ENCODE assay signal across 9 mouse cellular contexts in genomic region chr19:44907851-44908690, GRCm38 (mm10). TPM values are rescaled to one million over a fixed set of nuclear protein-coding genes. Genes with fewer than 3 reads are reported as not detected.
A peak's percentile ranks its signal among the peaks of the same experiment; 100 is the strongest.
DNase-seq lines count a peak whose midpoint lies in the region; ATAC-seq and TF ChIP-seq lines count a peak whose summit lies in the region.
"Had no signal": no experiment of that assay in that cellular context is flagged by ENCODE, and none has a peak within 500 bp of the region (broad histone marks: within the 10 kb centered on the region; RNA-seq: fewer than 3 reads in every experiment).

No protein-coding gene starts in this region.

- H3K36me3 ChIP-seq in testis, adult 2 months (ENCODE audit: control insufficient read depth, insufficient read depth, low read length) = no peaks in the 10 kb centered on the region
- H3K36me3 ChIP-seq in liver, adult 2 months (ENCODE audit: control insufficient read depth, insufficient read depth, low read length) = no peaks in the 10 kb centered on the region
- H3K36me3 ChIP-seq: liver, embryonic 15.5 days had no signal

- H3K9ac ChIP-seq in liver, adult 2 months (ENCODE audit: low read depth, low read length) = no peak overlapping the region
- H3K9ac ChIP-seq: liver, embryonic 15.5 days had no signal

- no peaks in the 10 kb centered on the region for H3K27me3 ChIP-seq in testis, adult 2 months (ENCODE audit: control insufficient read depth, insufficient read depth, low read length)
- H3K27me3 ChIP-seq in liver, adult 2 months (ENCODE audit: control insufficient read depth, insufficient read depth, low read length) = no peaks in the 10 kb centered on the region

- no peak for TF ChIP-seq CTCF in testis, adult 2 months (IDR thresholded peaks at IDR 0.05; ENCODE audit: control insufficient read depth, insufficient read depth, insufficient replicate concordance, low read depth, low read length)
- peak; percentile 11; the same call in 1 of the 2 replicates for TF ChIP-seq CTCF in liver, adult 2 months (IDR thresholded peaks at IDR 0.05; ENCODE audit: low read depth, low read length)

- intact Hi-C loops in heart, postnatal 14 days (cut with DNase I) = no loop called here

- H3K79me2 ChIP-seq in liver, adult 2 months (ENCODE audit: control insufficient read depth, insufficient read depth, low read length) = no peaks in the 10 kb centered on the region

- no peak for TF ChIP-seq POLR2A in testis, adult 2 months (IDR thresholded peaks at IDR 0.05; ENCODE audit: control insufficient read depth, low read depth, low read length)
- TF ChIP-seq POLR2A in liver, adult 2 months (IDR thresholded peaks at IDR 0.05; ENCODE audit: extremely low read depth, insufficient read depth, low read length) = no peak

- WGBS in liver, adult 2 months = 65% methylated on average over 15 of the region's 15 CpGs

- H3K4me3 ChIP-seq in testis, adult 2 months (ENCODE audit: control insufficient read depth, low read depth, low read length) = peak overlapping the region; percentile 20
- no peak overlapping the region for H3K4me3 ChIP-seq in liver, adult 2 months (ENCODE audit: insufficient read depth, low read depth, low read length)
- H3K4me3 ChIP-seq: liver, embryonic 15.5 days had no signal

- peak; percentile 71 for DNase-seq in embryo, embryonic 10 days (ENCODE audit: low spot score)
- DNase-seq in embryo, embryonic 9.5 days (ENCODE audit: extremely low spot score) = no peak
- no peak for DNase-seq in testis, postnatal 10 days (ENCODE audit: low spot score)
- DNase-seq in heart, postnatal 14 days = peak; percentile 60 to 66
- DNase-seq in liver, adult 2 months (ENCODE audit: extremely low read depth, low read depth, low spot score) = no peak
- no peak for DNase-seq in thymus, postnatal 14 days

- peaks cover 20% of the 10 kb centered on the region for H3K4me1 ChIP-seq in testis, adult 2 months (ENCODE audit: control insufficient read depth, insufficient read depth, low read length)
- H3K4me1 ChIP-seq in liver, adult 2 months (ENCODE audit: control insufficient read depth, insufficient read depth, low read length) = no peaks in the 10 kb centered on the region; the same call in 1 of the 2 replicates
- H3K4me1 ChIP-seq: liver, embryonic 15.5 days had no signal

- H3K27ac ChIP-seq in testis, adult 2 months (ENCODE audit: control insufficient read depth, insufficient read depth, low read depth, low read length) = no peak overlapping the region
- H3K27ac ChIP-seq in liver, adult 2 months (replicated peaks; ENCODE audit: insufficient read depth, low read depth, low read length) = no peak overlapping the region
- H3K27ac ChIP-seq: liver, embryonic 15.5 days had no signal

- ATAC-seq in cerebellum, adult (ENCODE audit: insufficient number of reproducible peaks, low FRiP score, low TSS enrichment) = no peak

RNA-seq across cellular contexts. Expression of gene Slf2, which starts 22.9 kb away (rescaled TPM):
- polyA plus RNA-seq in testis, adult 2 months (2012; rRNA removed) = 21.5 and 23.4 TPM in 2 replicates
- 10 to 100 TPM; 26.4 to 26.8 TPM for total RNA-seq in heart, postnatal 14 days (2021)
- 15.1 and 19.3 TPM in 2 replicates for total RNA-seq in liver, adult 2 months (2014; rRNA removed)
- polyA plus RNA-seq in liver, adult 2 months (2012; rRNA removed) = 4.9 and 7.9 TPM in 2 replicates

Comparison
In these comparisons a context has a peak if more than half of its experiments do, and no peak if none do; other contexts are left out.
1. DNase-seq: peak in embryo, embryonic 10 days (single experiment) and heart, postnatal 14 days (2 of 2); none in embryo, embryonic 9.5 days (single experiment), testis, postnatal 10 days (single experiment), liver, adult 2 months (single experiment) and thymus, postnatal 14 days (single experiment).